Mouse (Mus musculus): ENCODE measurements around the gene Olfm1. TPM values are rescaled to one million over a fixed set of nuclear protein-coding genes. Genes with fewer than 3 reads are reported as not detected.

Gene Olfm1
- total RNA-seq, 1 experiment from 2014 or later: not detected

DNA sequence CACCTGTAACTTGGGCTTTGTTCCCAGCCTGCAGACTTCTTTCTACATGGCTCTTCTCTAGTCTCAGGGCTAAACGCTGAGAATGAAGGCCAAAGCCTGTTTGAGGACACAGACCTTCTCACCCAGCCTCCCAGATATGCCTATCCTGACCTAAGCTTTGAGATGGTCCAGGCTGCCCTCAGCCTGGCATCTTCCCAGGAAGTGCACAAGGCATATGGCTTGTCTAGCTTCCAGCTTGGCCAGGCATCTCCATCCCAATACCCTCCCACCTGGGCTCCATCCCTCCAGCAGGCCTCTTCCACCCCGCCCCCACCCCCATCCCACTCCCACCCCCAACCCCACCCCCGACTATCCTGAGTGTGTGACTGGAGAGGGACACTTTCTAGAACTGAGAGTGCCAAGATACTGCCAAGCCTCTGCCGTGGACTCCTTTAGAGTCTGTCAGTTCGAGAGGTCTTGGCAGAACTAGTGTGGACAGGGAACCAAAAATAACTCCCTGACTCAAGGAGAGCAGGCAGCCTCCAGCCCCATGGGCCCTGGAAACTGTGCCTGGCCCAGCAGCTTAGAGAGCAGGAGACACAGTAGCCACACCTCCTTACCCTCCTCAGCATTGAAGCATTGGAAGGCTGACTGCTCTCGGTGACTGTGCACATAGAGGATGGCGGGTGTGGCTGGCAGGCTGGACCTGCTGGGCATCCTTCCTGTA lies 26.0 kb downstream of the Olfm1 start:
- no peak for ATAC-seq (replicated peaks in 1 of 2; ENCODE audit: insufficient read depth in 1 of 2, low FRiP score in 2 of 2, low TSS enrichment in 1 of 2, low read depth in 1 of 2, poor library complexity in 2 of 2, severe bottlenecking in 2 of 2)

DNA sequence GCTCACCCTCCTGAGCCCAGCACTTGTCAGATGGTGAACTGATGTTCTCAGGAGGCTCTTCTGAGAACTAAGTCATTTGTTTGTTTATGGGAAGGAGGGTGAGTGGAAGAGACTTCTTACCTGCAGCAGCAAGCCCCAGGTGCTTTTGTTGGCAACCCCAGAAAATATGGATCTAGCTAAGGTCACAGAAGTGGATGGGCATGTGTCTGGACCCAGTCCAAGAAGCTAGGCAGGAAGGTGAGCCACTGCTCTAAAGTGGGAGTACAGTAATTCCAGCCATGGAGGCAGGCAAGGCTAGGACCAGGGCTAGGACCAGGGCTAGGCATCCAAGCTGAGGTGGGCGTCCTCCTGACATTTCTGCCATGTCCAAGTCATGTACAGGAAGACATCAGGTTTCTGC lies 26.8 kb downstream of the Olfm1 start:
- no peak for ATAC-seq (replicated peaks in 1 of 2; ENCODE audit: insufficient read depth in 1 of 2, low FRiP score in 2 of 2, low TSS enrichment in 1 of 2, low read depth in 1 of 2, poor library complexity in 2 of 2, severe bottlenecking in 2 of 2)

DNA sequence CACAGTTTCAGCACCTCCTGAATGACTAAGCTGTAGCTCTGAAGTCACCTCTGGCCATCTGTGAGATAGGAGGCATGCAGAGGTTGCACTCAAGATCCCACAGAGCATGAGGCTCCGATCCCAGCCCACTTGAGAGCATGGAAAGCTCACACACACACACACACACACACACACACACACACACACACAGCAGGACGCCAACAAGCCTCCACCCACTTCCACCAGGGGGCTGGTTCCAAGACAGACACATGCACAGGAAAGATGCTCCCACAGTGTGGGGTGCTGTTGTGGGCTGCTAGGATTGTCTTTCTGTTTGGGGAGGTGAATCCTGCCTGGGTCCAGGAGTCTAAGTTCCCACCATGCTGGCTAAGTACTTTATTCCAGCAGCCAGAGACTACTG lies 29.0 kb downstream of the Olfm1 start:
- no peak for ATAC-seq (replicated peaks in 1 of 2; ENCODE audit: insufficient read depth in 1 of 2, low FRiP score in 2 of 2, low TSS enrichment in 1 of 2, low read depth in 1 of 2, poor library complexity in 2 of 2, severe bottlenecking in 2 of 2)

DNA sequence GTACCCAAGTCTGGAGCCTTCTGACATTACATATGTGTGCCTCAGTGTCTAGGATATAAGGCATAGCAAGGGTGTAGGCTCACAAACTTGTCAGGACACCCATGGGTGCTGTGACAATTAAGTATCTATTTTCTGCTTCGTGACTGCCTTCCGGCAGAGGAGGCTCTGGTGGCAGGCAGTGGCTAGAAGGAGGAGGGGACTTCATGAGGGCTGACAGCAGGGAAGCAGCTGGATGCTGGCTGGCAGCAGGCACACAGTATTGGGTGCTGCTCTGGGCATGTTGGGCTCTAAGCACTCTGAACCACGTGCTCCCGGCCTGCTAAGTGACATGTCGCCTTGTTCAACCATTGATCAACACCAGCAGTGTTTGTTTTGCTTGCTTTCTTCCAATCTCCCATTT lies 32.0 kb downstream of the Olfm1 start:
- ATAC-seq (replicated peaks in 1 of 2; ENCODE audit: insufficient read depth in 1 of 2, low FRiP score in 2 of 2, low TSS enrichment in 1 of 2, low read depth in 1 of 2, poor library complexity in 2 of 2, severe bottlenecking in 2 of 2): no peak

DNA sequence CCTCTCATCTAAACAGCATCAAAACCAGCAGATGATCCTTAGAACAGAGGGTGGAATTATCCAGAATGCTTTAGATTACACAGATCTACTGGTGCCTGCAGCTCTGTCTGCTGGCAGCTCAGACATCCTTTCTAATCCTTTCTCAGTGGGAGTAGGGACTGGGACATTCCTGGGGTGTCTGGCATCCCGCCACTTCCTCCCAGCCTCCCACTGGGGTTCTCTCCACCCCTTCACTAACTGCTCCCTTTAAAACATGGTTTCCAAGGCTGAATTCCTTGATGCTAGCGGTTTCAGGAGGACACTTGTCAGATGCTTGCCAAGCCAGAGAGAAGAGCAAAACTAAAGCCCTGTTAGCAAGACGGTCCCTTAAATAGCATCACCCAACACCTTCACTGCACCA lies 33.1 kb downstream of the Olfm1 start:
- no peak for ATAC-seq (replicated peaks in 1 of 2; ENCODE audit: insufficient read depth in 1 of 2, low FRiP score in 2 of 2, low TSS enrichment in 1 of 2, low read depth in 1 of 2, poor library complexity in 2 of 2, severe bottlenecking in 2 of 2)

DNA sequence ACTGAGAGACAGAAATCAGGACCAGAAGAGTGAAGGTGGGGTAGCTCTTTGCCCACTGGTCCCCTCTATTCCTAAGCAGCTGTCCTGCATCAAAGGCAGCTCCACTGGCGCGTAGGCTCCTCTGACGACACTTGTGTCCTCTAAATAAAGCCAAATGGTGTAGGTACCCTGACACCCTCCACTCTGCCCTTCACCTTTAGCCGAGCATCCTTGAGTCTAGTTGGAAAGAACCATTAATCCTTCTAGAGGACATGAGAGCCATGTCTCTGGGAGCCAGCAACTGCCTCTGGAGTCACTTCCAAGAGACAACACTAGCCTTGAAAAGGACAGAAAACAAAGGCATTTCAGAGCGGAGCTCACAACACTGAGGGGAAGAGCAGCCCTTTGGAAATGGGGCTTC lies 34.2 kb downstream of the Olfm1 start:
- ATAC-seq (replicated peaks in 1 of 2; ENCODE audit: insufficient read depth in 1 of 2, low FRiP score in 2 of 2, low TSS enrichment in 1 of 2, low read depth in 1 of 2, poor library complexity in 2 of 2, severe bottlenecking in 2 of 2): no peak

GRCm38 (mm10) chr2:28227589-28228191 lies 34.9 kb downstream of the Olfm1 start:
- ATAC-seq (replicated peaks in 1 of 2; ENCODE audit: insufficient read depth in 1 of 2, low FRiP score in 2 of 2, low TSS enrichment in 1 of 2, low read depth in 1 of 2, poor library complexity in 2 of 2, severe bottlenecking in 2 of 2): no peak

DNA sequence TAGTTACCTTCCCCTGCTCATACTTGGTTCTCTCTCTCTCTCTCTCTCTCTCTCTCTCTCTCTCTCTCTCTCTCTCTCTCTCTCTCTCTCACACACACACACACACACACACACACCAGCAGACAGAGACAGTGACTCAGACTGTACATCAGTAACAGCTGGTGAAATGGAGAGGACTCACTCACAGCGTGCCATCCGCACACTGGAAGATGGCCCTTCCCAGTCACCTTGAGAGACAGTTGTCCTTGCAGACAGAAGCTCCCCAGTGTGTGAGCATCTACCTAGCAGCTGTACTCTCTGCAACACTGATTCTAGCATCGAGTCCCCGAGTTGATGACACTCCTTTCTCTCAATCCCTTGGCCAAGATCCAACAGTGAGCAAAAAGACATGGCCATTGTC lies 35.6 kb downstream of the Olfm1 start:
- no peak for ATAC-seq (replicated peaks in 1 of 2; ENCODE audit: insufficient read depth in 1 of 2, low FRiP score in 2 of 2, low TSS enrichment in 1 of 2, low read depth in 1 of 2, poor library complexity in 2 of 2, severe bottlenecking in 2 of 2)

DNA sequence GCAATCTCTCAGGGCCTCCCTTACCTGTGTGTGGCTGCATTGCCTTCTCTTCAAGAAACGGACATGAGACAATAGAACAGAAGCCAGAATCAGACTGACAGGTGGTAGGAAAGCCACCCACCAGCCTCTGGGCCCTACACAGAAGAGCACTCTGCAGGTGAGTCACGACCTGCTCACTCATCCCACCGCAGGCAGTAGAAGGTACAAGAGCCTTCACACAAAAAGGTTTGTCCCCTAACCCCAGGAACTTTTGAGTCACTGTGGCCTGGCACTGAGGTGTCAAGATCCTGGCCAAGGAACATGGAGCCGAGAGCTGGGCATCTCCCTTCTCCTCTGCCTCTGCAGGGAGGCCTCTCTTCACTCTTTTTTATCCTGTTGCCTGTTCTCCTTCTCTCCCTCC lies 42.3 kb downstream of the Olfm1 start:
- ATAC-seq (replicated peaks in 1 of 2; ENCODE audit: insufficient read depth in 1 of 2, low FRiP score in 2 of 2, low TSS enrichment in 1 of 2, low read depth in 1 of 2, poor library complexity in 2 of 2, severe bottlenecking in 2 of 2): no peak

- ATAC-seq (replicated peaks in 1 of 2; ENCODE audit: insufficient read depth in 1 of 2, low FRiP score in 2 of 2, low TSS enrichment in 1 of 2, low read depth in 1 of 2, poor library complexity in 2 of 2, severe bottlenecking in 2 of 2): no peak
Measured at GRCm38 (mm10) chr2:28236447-28236846, 43.7 kb downstream of the Olfm1 start.

DNA sequence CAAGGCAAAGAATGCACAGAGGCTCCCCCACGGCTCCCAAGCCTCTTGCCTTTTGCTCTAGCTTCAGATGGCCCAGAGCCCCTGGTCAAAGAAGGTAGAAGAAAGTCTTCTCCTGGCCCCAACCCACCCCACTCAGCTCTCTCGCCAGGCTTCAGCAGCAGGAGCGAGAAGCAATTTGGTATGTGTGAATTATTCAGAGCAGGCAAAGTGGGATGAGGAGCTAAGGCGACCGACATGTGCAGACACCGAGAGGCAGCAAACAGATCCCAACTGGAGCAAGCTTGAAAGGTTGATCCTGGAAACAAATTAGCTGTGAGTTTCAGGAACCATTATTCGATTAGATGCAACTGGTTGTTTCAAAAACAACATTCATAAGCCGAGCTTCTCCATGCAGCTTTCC lies 46.8 kb downstream of the Olfm1 start:
- no peak for ATAC-seq (replicated peaks in 1 of 2; ENCODE audit: insufficient read depth in 1 of 2, low FRiP score in 2 of 2, low TSS enrichment in 1 of 2, low read depth in 1 of 2, poor library complexity in 2 of 2, severe bottlenecking in 2 of 2)

GRCm38 (mm10) chr2:28240920-28241319 lies 48.1 kb downstream of the Olfm1 start:
- no peak for ATAC-seq (replicated peaks in 1 of 2; ENCODE audit: insufficient read depth in 1 of 2, low FRiP score in 2 of 2, low TSS enrichment in 1 of 2, low read depth in 1 of 2, poor library complexity in 2 of 2, severe bottlenecking in 2 of 2)

GRCm38 (mm10) chr2:28241520-28242221 lies 48.9 kb downstream of the Olfm1 start:
- ATAC-seq (replicated peaks in 1 of 2; ENCODE audit: insufficient read depth in 1 of 2, low FRiP score in 2 of 2, low TSS enrichment in 1 of 2, low read depth in 1 of 2, poor library complexity in 2 of 2, severe bottlenecking in 2 of 2): no peak

GRCm38 (mm10) chr2:28242222-28242543 lies 49.4 kb downstream of the Olfm1 start:
- ATAC-seq (replicated peaks in 1 of 2; ENCODE audit: insufficient read depth in 1 of 2, low FRiP score in 2 of 2, low TSS enrichment in 1 of 2, low read depth in 1 of 2, poor library complexity in 2 of 2, severe bottlenecking in 2 of 2): no peak

DNA sequence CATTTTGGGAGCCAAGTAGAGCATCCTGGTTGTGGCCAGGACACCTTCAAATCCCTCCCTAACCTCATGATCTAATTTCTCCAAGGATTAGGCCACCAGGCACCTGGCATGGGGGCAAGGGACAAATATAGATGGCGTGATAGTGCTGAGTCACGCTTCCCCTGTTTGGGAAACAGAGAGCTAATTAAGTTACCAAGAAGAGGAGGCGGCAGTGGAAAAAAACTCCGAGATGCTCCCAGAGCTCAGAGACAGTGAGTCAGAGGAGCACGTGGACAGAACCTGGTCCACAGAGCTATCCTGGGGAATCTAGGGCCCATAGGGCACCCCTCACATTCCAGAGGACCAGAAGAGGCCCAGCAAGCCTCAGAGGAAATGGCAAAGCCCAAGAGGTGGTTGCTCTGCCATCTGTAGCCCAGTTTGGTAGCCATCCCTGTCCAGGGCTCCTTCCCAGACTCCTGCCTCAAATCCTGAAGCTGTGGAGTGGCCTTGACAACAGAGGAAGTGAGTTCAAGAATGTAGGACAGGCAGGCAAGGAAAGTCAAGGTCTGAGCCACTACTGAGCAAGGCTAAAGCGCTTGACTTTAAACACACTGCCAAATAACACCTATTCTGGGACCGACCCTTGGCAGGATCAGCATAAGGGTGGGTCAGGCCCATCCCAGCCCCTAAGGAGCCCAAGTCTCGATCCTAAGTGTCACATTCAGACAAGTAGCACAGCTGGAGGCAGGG lies 52.0 kb downstream of the Olfm1 start:
- ATAC-seq (replicated peaks in 1 of 2; ENCODE audit: insufficient read depth in 1 of 2, low FRiP score in 2 of 2, low TSS enrichment in 1 of 2, low read depth in 1 of 2, poor library complexity in 2 of 2, severe bottlenecking in 2 of 2): no peak

- no peak for ATAC-seq (replicated peaks in 1 of 2; ENCODE audit: insufficient read depth in 1 of 2, low FRiP score in 2 of 2, low TSS enrichment in 1 of 2, low read depth in 1 of 2, poor library complexity in 2 of 2, severe bottlenecking in 2 of 2)
Measured at GRCm38 (mm10) chr2:28246110-28246653, 53.4 kb downstream of the Olfm1 start.

DNA sequence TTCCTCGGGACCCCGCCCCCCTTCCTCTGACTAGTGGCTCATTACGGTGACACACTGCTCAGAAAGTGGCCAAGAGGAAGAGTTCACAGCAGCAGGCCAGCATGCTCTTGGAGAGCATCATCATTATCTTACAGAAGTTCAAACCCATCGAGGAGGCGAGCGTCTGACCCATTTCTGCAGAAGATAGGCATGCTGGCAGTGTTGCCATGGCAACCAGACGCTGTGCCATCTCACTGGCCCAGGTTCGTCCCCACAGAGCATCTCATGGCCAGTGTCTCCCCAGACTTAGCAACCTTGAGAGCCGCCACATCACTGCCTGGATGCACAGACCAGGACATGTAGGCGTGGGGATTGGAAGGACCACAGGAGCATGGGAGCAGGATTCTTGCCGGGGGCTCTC lies 54.3 kb downstream of the Olfm1 start:
- no peak for ATAC-seq (replicated peaks in 1 of 2; ENCODE audit: insufficient read depth in 1 of 2, low FRiP score in 2 of 2, low TSS enrichment in 1 of 2, low read depth in 1 of 2, poor library complexity in 2 of 2, severe bottlenecking in 2 of 2)

DNA sequence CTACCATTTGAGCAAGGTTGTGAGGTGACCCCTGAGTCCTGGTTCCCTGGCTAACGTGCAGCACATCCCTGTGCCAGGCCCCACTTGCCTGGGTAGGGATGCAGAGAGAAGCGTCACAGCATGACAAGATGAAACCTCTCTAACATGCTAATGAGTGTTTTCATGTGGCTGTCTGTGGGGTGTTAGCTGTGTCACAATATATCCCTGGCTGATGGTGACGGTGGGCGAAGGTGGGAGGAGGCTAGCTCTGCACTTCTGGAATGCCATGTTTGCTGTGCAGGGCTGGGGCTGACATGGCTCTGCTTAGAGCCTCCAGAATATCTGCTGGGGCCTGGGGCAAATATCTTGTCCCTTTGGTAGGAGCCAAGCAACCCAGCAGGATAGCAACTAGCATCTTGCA lies 59.8 kb downstream of the Olfm1 start:
- ATAC-seq (replicated peaks in 1 of 2; ENCODE audit: insufficient read depth in 1 of 2, low FRiP score in 2 of 2, low TSS enrichment in 1 of 2, low read depth in 1 of 2, poor library complexity in 2 of 2, severe bottlenecking in 2 of 2): no peak

Data from hematopoietic stem cell, adult 5-6 weeks (primary cell).